Mouse (Mus musculus) adrenal gland, postnatal 10 days (tissue): Measurements from ENCODE around the gene Gm45713. TPM values are rescaled to one million over a fixed set of nuclear protein-coding genes. Genes with fewer than 3 reads are reported as not detected.

Source experiments
- microRNA-seq: library from miRNA; unstranded; fragments of <30 nt; microRNA quantifications from one replicate; pipeline ENCODE4 v1.2.0, GENCODE M21; 2021
- total RNA-seq, 2 experiments: library from RNA; stranded (reverse); gene quantifications; 2 replicates each; pipeline ENCODE4 v1.2.3; 2021

The Gm45713 gene
- total RNA-seq, 2 experiments from 2014 or later = not detected

Small RNA genes within 50 kb of the gene (microRNA-seq; reads per million reads assigned to microRNA genes)
- gene Mir150 = 1,119 reads per million, percentile 75 among the genes with 10 or more reads in this experiment
- 56.3 reads per million, percentile 37 among the genes with 10 or more reads in this experiment for gene Mir5121
- not detected for gene Mir7055

Other genes starting within 250 kb of the Gm45713 start
- gene Med25, start 243.5 kb downstream of the Gm45713 start, total RNA-seq = 10 to 100 TPM; 73.7 to 83.7 TPM
- 10 to 100 TPM; 19.5 to 24.8 TPM for gene Fuz, start 240.2 kb downstream of the Gm45713 start, total RNA-seq
- 10 to 100 TPM; 83.6 to 93.2 TPM for gene Ap2a1, start 206.7 kb downstream of the Gm45713 start, total RNA-seq
- gene Tsks, start 193.0 kb downstream of the Gm45713 start, total RNA-seq = not detected
- 10 to 100 TPM in 1 of 2 experiments, 1 to 10 TPM in 1; 9.8 to 15.3 TPM for gene Cpt1c, start 161.4 kb downstream of the Gm45713 start, total RNA-seq
- 100 to 1,000 TPM; 254 to 258 TPM for gene Prmt1, start 149.7 kb downstream of the Gm45713 start, total RNA-seq
- gene Irf3, start 138.6 kb downstream of the Gm45713 start, total RNA-seq = 10 to 100 TPM; 80.3 to 89.6 TPM
- gene Bcl2l12, start 137.5 kb downstream of the Gm45713 start, total RNA-seq = 10 to 100 TPM; 15.8 to 16.2 TPM
- 10 to 100 TPM; 69.6 to 81.1 TPM for gene Scaf1, start 119.9 kb downstream of the Gm45713 start, total RNA-seq
- 10 to 100 TPM; 57.6 to 60.2 TPM for gene Rras, start 118.3 kb downstream of the Gm45713 start, total RNA-seq
- gene Prr12, start 83.3 kb downstream of the Gm45713 start, total RNA-seq = 10 to 100 TPM; 36.9 to 51.9 TPM
- 10 to 100 TPM; 39.7 to 45.9 TPM for gene Nosip, start 73.8 kb downstream of the Gm45713 start, total RNA-seq
- gene Prrg2, start 73.6 kb downstream of the Gm45713 start, total RNA-seq = 10 to 100 TPM; 18.5 to 20.0 TPM
- 10 to 100 TPM; 65.2 to 71.2 TPM for gene Rcn3, start 44.0 kb downstream of the Gm45713 start, total RNA-seq
- 100 to 1,000 TPM; 169 to 185 TPM for gene Fcgrt, start 32.4 kb downstream of the Gm45713 start, total RNA-seq
- gene Rps11, start 11.8 kb downstream of the Gm45713 start, total RNA-seq = 1,000 to 10,000 TPM; 1,283 to 1,295 TPM
- gene Rpl13a, start 7.5 kb downstream of the Gm45713 start, total RNA-seq = 1,000 to 10,000 TPM; 1,643 to 1,697 TPM
- gene Flt3l, start 201 bp upstream of the Gm45713 start, total RNA-seq = 10 to 100 TPM in 1 of 2 experiments, 1 to 10 TPM in 1; 9.7 to 18.1 TPM
- 10 to 100 TPM; 59.0 to 68.5 TPM for gene Pih1d1, start 18.1 kb upstream of the Gm45713 start, total RNA-seq
- gene Aldh16a1, start 18.4 kb upstream of the Gm45713 start, total RNA-seq = 10 to 100 TPM; 50.6 to 68.2 TPM
- under 1 TPM; 0.18 to 0.42 TPM for gene Slc17a7, start 27.7 kb upstream of the Gm45713 start, total RNA-seq
- gene Gfy, start 43.3 kb upstream of the Gm45713 start, total RNA-seq = not detected
- gene Pth2, start 44.8 kb upstream of the Gm45713 start, total RNA-seq = not detected
- gene Ccdc155, start 68.7 kb upstream of the Gm45713 start, total RNA-seq = under 1 TPM in 1 of 2 experiments, not detected in 1; 0.36 TPM
- gene Dkkl1, start 75.9 kb upstream of the Gm45713 start, total RNA-seq = under 1 TPM in 1 of 2 experiments, not detected in 1; 0.30 TPM
- 10 to 100 TPM; 21.0 to 24.0 TPM for gene Tead2, start 79.5 kb upstream of the Gm45713 start, total RNA-seq
- 10 to 100 TPM; 13.9 to 17.6 TPM for gene Cd37, start 102.9 kb upstream of the Gm45713 start, total RNA-seq
- under 1 TPM in 1 of 2 experiments, not detected in 1; 0.12 TPM for gene Slc6a16, start 104.9 kb upstream of the Gm45713 start, total RNA-seq
- under 1 TPM in 1 of 2 experiments, not detected in 1; 0.42 TPM for gene Slc6a21, start 141.3 kb upstream of the Gm45713 start, total RNA-seq
- gene Trpm4, start 197.5 kb upstream of the Gm45713 start, total RNA-seq = 10 to 100 TPM; 15.9 to 26.8 TPM
- 10 to 100 TPM; 10.7 to 47.8 TPM for gene Hrc, start 199.1 kb upstream of the Gm45713 start, total RNA-seq
- gene Ppfia3, start 230.8 kb upstream of the Gm45713 start, total RNA-seq = 1 to 10 TPM; 1.9 to 3.0 TPM
- 1 to 10 TPM in 1 of 2 experiments, under 1 TPM in 1; 0.90 to 2.9 TPM for gene Lin7b, start 234.4 kb upstream of the Gm45713 start, total RNA-seq